Mouse (Mus musculus) large intestine, adult 2 months (tissue): ENCODE data around the gene Pdx1. TPM values are rescaled to one million over a fixed set of nuclear protein-coding genes. Genes with fewer than 3 reads are reported as not detected.

Experiments
- DNase-seq: peaks from one replicate; pipeline ENCODE4 v3.0.0-alpha.2; 2012; ENCODE audit warnings: low read depth, low spot score
- WGBS: fragments of 180-500 bp; shearing (Covaris S2); methylation state at CpG from one replicate; pipeline ENCODE4 v1.1.7; 2018; 5-methylcytosine and 5-hydroxymethylcytosine counted together
- polyA plus RNA-seq: library from polyadenylated mRNA; depleted of rRNA; stranded (reverse); fragments of >200 nt; gene quantifications from 2 replicates; pipeline ENCODE4 v1.2.3, GENCODE M21; 2012; rRNA removed

Pdx1 gene
- polyA plus RNA-seq, 1 experiment: 0.04 TPM

DNA sequence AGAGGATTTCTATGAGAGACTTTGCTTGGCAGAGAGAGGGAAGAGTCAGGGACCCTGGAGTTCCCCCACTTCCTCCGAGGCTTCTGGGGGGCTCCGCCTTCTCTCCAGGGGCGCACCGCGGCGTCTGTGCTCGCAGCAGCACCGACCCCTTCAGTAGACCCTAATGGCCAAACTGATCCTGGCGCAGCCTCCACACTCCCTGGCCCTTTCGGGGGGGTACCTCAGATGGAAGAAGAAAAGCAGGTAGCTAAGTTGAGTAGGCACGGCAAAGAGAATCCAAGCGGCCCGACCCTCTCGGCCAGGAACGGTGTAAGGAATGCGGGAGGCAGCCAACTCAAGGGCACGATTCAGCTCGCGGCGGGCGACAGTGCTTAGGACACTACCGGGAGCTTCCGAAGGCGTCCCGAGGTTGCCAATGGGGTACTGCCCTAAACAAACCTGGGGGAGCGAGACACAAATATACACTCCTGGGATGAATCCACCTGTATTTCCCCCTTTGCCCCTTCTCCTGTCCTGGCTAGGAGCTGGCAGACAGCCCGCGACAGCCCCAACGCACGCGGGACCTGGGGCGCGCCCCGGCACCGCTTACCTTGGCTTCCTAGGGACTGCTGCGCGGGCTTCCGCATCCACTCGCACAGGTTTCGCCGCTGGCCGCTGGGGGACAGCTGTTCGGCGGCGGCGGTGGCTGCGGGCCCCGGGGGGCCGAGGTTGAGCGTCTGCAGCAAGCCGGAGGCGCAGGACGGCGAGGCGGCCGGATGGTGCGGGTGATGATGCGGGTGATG is 36.3 kb downstream of the Pdx1 start:
- WGBS: under 1% methylated on average over 58 of the region's 58 CpGs
- no peak for DNase-seq

DNA sequence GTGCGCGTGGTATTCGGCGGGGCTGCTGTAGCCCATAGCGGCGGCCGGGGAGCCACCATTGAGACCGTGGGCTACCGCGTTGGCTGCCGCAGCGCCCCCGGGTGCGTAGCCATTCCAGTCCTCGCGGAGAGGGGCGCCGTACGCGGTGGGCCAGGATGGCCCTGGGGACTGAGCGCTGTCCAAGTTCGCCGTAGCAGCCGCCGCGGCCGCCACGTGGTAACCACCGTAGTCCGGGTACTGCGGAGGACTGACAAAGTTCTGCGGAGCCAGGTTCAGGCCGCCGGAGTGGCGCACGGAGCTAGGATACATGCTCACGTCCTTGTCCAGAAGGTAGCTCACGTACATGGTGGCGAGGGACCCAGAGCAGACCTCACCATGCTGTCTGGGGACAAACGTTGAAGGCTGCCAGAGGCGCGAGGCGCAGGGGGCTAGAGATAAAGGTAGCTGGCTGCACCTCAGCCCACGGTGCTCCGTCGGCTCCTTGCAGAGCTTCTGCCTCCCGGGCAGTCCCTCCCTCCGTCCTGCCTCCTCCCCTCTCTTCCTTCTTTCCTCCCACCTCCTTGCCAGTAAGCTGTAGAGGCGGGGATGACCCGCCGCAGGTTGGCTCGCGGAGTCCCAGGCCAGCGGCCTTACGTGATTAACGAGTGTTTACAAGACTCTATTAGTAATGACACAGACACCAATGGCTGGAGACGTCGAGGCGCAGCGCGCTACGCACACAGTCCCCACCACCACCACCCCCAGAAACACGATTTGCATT is 37.1 kb downstream of the Pdx1 start, which contains the start of gene Cdx2:
TSS of gene Cdx2 (minus strand) at position 633 of the 760 bp plus-strand sequence.
- WGBS: under 1% methylated on average over 63 of the region's 63 CpGs

DNA sequence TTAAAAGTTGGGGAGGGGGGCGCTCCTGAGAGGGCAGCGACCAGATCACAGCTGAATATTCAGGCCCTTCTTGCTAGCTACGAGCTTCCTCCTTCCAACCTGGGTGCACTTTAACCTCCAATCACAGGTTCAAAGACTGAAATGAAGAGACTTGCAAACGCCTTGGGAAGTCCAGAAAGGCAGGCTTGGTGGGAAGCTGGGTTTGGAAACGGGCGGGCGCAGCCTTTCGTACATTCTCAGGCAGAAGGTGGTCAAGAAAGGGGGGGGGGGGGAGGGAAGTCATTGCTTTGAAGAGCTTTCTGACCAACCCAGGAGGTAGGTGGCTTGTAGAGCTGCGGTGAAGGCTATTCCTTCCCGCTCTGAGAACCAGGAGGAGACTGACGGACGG is 37.6 kb downstream of the Pdx1 start:
- DNase-seq: peak; percentile 46
- whole genome bisulfite sequencing: 5% methylated on average over 12 of the region's 12 CpGs

More for the DNA sequence above, 37.1 kb downstream of the Pdx1 start, which contains the start of gene Cdx2:
- peak; percentile 51 for DNase-seq

DNA sequence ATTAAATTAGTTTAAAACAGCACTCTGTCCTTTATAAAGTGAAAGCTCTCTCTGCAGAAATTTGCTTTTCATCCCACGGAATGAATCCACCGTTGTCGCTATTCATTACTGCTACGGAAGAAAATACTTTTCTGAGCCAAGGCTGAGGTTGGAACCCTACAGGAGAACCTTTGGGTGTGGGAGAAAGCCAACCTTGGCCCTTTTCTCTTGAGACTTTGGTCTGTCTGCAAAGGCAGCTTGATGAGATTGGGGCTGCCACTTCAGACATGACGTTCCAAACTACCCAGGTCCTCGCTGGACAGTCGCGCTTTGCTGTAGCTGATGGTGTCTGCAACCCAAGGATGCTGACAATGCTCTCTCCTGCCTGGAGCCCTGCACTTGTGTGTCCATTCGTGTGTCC is 38.7 kb downstream of the Pdx1 start:
- DNase-seq: peak; percentile 18
- WGBS: 20% methylated on average over 9 of the region's 9 CpGs

DNA sequence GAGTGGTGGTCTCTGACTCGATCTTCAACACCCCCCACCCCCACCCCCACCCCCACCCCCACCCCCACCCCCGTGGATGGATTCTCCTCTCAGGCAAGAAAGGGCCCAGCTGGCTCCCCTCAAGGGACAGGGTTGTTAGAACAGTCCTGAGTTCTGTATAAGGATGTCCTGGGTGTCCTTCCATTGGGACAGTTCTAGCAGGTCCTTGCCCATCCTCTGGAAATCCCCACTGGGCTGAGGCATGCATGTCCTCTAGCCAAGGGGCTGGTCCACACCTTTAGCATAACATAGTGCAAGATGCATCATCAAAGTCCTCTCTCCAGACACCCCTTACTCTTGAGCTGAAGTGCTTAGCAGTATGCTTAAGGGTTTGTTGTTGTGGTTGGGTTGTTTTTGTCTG is 40.0 kb downstream of the Pdx1 start:
- 6% methylated on average over 2 of the region's 2 CpGs for WGBS
- no peak for DNase-seq

DNA sequence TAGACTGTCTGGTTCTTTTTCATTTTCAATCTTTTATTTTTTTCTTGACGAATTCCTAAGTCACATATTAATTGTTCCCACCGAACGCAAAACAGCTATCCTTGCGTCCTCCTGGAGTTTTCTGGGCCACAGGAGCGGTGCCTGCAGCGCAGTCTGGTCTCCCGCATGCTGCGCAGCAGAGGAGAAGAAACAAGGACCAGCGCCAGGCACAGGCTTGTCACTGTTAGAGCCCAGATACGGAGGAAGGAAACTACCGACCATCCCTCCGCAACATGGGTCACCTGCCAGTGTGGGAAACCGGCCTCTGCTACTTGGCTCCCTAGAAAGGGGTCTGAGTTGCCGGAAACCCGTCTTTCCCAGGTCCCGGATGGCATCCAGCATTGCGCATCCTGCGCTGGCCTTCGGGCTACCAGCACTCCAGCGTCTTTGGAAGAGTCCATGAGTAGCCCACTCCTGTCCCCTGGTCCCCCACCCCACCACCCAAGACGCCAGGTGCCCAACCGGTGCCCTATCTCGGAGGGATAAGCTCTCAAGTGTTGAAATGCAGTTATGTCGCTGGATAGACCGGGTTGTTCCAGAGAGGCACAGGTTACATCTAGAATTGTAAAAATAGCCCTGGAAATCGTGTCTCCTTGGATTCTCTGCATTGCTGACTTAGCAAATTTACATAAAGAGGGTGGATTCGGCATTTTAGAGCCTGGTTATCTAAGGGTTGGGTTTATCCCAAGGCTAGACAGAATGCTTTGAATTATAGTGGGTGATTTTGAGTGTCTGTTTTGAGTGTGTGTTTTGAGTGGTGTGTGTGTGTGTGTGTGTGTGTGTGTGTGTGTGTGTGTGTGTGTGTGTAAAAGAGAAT is 43.3 kb downstream of the Pdx1 start:
- WGBS: 5% methylated on average over 27 of the region's 27 CpGs
- peak; percentile 11 for DNase-seq

DNA sequence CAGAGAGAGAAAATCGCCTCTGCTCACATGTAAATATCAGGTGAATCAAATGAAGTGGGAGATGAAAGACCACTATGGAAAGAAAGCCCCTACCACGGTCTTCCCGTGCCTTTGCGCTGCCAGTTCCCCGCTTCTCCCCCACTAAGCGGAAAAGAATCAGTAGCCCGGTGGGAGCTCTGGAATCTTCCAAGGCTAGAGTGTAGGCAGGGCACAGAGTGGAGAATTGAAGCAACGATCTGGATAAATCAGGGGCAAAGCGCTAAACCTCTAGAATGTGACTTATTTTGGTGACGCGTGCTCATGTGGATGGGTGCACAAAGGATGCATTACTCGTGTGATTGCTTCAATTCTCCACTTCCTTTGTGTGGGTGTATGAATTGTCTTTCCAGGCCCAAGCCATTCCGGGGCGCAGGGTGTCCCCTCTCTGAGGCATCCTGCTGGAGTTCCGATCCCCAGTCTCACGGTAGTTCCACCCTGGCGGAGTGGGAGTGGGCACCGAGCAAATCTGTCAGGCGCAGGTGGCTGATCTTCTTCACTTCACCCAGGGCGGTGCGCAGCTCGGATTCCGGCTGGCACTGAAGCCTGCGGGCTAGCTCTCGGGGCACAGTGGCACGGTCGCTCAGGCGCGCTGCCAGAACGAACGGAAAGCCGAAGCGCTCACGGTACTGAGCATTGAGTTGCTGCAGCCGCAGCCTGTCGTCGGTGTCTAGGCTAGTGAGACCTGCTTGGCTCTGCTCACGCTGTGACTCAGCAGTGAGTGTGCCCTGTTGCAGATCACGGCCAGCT is 45.1 kb downstream of the Pdx1 start:
- 4% methylated on average over 39 of the region's 39 CpGs for WGBS

DNA sequence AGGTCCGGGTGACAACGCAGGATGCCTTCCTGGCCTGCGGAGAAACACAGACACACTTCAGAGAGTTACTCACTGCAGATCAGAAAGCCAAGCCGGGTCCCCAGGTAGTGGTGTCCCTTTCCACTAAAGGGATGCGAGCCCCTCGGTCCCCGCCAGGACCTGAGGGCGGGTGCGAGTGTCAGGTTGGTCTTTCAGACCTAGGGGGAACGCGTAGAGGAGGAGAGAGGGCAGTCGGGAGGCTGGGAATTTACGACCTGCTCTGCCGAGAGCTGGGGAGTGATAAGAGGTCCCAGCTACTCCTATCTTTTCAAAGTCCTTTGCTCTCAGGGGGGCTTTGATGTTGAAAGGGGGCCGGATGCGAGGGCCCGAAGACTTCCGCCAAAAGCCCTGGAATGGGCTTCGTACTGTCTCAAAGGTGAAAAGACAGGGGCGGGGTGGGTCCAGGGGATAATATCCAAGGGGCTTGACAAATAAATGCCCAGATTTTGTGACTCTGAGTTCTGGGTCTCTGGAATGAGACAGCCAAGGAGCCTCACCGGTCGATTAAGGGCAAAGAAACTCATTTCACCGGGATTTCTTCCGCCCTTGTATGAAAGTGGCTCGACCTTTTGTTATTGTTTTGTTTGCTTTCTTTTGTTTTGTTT is 45.8 kb downstream of the Pdx1 start:
- WGBS: 5% methylated on average over 25 of the region's 25 CpGs
- DNase-seq: no peak

More for the DNA sequence above, 45.1 kb downstream of the Pdx1 start:
- DNase-seq: peak; percentile 24

DNA sequence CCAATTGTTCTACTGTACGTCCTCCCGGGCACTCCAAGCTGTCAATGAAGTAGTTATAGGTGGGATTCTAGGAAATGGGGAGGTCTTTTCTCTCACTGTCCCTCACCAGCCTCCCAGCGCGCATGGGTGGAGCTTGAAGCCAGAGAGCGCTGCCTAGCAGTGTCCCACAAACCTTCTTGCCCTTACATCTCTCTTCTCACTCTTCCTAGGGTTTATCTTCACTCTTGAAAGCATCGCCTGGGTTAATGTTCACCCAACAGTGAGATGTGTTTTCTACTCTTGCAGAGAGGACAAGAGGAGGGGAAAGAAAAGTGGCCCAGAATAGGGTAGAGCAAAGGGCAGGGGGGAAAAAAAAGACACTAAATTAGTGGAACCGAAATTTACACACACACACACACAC is 47.6 kb downstream of the Pdx1 start:
- peak; percentile 32 for DNase-seq
- WGBS: 6% methylated on average over 7 of the region's 7 CpGs

DNA sequence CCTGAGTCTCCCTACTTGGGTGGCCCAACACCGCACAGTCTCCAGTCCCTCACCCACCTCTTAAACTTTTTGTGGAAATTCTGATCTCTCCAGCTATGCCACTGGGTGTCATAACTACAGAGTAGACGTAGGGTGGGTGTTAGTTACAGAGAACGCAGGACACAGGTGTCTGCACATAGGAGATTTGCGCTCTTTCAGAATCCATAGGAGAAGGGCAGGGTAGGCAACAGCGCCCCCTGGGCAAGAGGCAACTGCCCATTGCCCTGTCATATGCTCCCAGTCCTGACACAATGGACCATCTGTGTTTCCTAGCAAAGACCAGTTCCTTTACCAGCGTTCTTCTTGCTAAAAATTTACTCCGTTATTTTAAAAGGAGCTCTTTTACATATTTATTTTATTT is 48.2 kb downstream of the Pdx1 start:
- peak; percentile 52 for DNase-seq

DNA sequence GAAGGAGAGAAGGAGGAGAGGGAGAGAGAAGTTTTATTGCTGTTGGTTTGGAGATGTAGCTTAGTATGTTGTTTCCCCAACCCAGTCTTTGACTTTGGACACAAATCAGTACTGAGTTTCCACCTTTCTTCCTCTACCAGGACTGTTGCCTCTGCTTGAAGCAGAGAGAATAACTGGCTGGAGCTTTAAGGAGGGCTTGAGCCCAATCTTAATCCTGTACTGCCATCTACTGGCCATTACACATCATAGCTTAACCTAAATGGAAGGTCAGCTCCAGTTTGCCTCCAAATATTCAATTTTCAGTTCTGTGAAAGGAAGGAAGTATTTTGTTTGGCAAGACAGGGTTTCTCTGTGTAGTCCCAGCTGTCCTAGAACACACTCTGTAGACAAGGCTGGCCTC is 49.9 kb downstream of the Pdx1 start:
- peak; percentile 55 for DNase-seq

More for the DNA sequence above, 48.2 kb downstream of the Pdx1 start:
- 17% methylated on average over 7 of the region's 7 CpGs for WGBS

DNA sequence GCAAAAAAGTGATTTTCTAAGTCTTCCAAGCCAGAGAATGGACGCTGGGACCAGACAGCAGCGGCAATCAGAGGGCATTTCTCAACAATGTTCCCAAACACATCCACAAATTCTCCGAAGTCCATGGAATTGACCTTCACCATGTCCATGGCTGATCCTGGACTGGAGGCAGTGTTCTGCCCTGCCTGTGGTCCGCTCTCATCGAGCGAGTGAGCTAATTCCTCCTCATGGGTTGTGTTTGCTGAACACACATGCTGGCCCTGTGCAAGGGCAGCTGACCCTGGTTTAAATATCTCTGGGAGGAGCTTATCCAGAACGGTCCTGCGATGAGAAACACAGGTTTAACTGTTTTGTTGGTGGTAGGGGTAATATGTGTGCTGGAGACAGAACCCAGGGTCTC is 52.4 kb downstream of the Pdx1 start, which contains the start of gene Urad:
TSS of gene Urad (minus strand) at position 258 of the 400 bp plus-strand sequence.
- WGBS: 60% methylated on average over 8 of the region's 8 CpGs
- no peak for DNase-seq

DNA sequence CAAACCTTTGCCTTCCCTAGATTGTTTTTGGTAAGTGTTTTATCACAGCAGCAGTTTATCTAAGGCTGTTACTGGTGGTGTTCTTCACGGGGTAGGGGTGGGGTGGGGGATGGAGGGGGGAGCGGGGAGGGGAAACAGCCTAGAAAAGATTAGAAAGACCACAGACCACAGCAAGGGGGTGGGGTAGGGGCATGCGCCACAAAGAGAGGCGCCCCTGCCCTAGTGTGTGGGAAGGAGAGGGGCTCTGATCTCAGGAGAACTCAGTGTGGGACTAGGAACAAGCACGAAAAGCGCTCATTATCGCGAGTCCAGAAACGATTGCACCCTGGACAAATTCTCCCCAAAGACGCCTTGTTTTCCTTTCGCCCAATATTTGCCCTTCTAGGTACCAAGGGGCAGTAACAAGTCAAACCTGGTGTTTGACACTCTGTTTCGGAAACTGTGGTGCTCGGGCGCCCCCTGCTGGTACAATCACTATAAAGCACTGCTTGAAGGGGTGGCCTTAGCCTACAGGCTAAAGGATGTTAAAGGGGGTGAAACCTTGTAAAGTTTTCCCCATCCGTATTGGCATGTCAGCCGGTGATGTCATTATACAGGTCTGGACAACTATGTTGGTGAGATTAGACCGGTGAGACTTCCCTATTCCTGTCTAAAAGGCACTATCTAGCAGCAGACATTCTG is 53.6 kb downstream of the Pdx1 start:
- WGBS: 6% methylated on average over 17 of the region's 17 CpGs
- peak; percentile 57 for DNase-seq

Other genes starting within 250 kb of the Pdx1 start
- gene Lnx2, start 193.4 kb upstream of the Pdx1 start, polyA plus RNA-seq: 12.9 and 26.5 TPM in 2 replicates
- gene Polr1d, start 192.9 kb upstream of the Pdx1 start, polyA plus RNA-seq: 47.1 and 48.3 TPM in 2 replicates
- not detected in 2 replicates for gene Gsx1, start 81.3 kb upstream of the Pdx1 start, polyA plus RNA-seq
- 149 and 189 TPM in 2 replicates for gene Cdx2, start 37.3 kb downstream of the Pdx1 start, polyA plus RNA-seq
- gene Urad, start 52.5 kb downstream of the Pdx1 start, polyA plus RNA-seq: 1.8 and 4.6 TPM in 2 replicates
- 0.84 and 1.3 TPM in 2 replicates for gene Flt3, start 130.5 kb downstream of the Pdx1 start, polyA plus RNA-seq
- gene Pan3, start 160.2 kb downstream of the Pdx1 start, polyA plus RNA-seq: 25.1 and 30.2 TPM in 2 replicates